Mouse (Mus musculus): ENCODE measurements around the gene Casz1.

Gene Casz1

GRCm38 (mm10) chr4:148909566-148909965 lies 105.3 kb downstream of the Casz1 start:
- DNase-seq, result no peak

GRCm38 (mm10) chr4:148912134-148912533 lies 107.9 kb downstream of the Casz1 start:
- no peak for DNase-seq

- no peak for DNase-seq
These were observed 108.8 kb downstream of the Casz1 start for GRCm38 (mm10) chr4:148912826-148913590.

GRCm38 (mm10) chr4:148914863-148915622 lies 110.8 kb downstream of the Casz1 start:
- DNase-seq, result no peak

- no peak for DNase-seq
These were observed 111.6 kb downstream of the Casz1 start for GRCm38 (mm10) chr4:148915849-148916248.

GRCm38 (mm10) chr4:148918707-148919447 lies 114.6 kb downstream of the Casz1 start:
- DNase-seq, result no peak

- DNase-seq, result no peak
These were observed 116.4 kb downstream of the Casz1 start for GRCm38 (mm10) chr4:148920610-148921009.

- no peak for DNase-seq
These were observed 118.0 kb downstream of the Casz1 start for GRCm38 (mm10) chr4:148922221-148922700.

GRCm38 (mm10) chr4:148923414-148923813 lies 119.2 kb downstream of the Casz1 start:
- DNase-seq, result no peak

GRCm38 (mm10) chr4:148923976-148924375 lies 119.7 kb downstream of the Casz1 start:
- DNase-seq, result no peak

- no peak for DNase-seq
These were observed 121.5 kb downstream of the Casz1 start for GRCm38 (mm10) chr4:148925589-148926359.

GRCm38 (mm10) chr4:148926459-148926858 lies 122.2 kb downstream of the Casz1 start:
- DNase-seq, result no peak

GRCm38 (mm10) chr4:148928316-148928715 lies 124.1 kb downstream of the Casz1 start:
- DNase-seq, result no peak

- no peak for DNase-seq
These were observed 124.6 kb downstream of the Casz1 start for GRCm38 (mm10) chr4:148928876-148929275.

GRCm38 (mm10) chr4:148930721-148931229 lies 126.5 kb downstream of the Casz1 start:
- DNase-seq, result no peak

GRCm38 (mm10) chr4:148933109-148933508 lies 128.9 kb downstream of the Casz1 start:
- DNase-seq, result no peak

- DNase-seq, result no peak
These were observed 131.0 kb downstream of the Casz1 start for GRCm38 (mm10) chr4:148935211-148935610.

- DNase-seq, result no peak
These were observed 131.9 kb downstream of the Casz1 start for GRCm38 (mm10) chr4:148936111-148936510.

- no peak for DNase-seq
These were observed 132.5 kb downstream of the Casz1 start for GRCm38 (mm10) chr4:148936727-148937126.

- no peak for DNase-seq
These were observed 134.3 kb downstream of the Casz1 start for GRCm38 (mm10) chr4:148938546-148938945.

GRCm38 (mm10) chr4:148940674-148941211 lies 136.5 kb downstream of the Casz1 start:
- DNase-seq, result no peak

GRCm38 (mm10) chr4:148941321-148941720 lies 137.1 kb downstream of the Casz1 start:
- DNase-seq, result no peak
